Mouse (Mus musculus) heart, adult 18-20 months (tissue): ENCODE results near the gene Cnn2. TPM values are rescaled to one million over a fixed set of nuclear protein-coding genes. Genes with fewer than 3 reads are reported as not detected.
"Not testable (repeated sequence)": the region's sequence is repeated elsewhere in the genome, so short reads cannot be mapped to it uniquely, and the experiment has no call there.

Experiments
- DNase-seq, 2 experiments: peaks; one replicate each; pipeline ENCODE4 v3.0.0; 2021 to 2022; ENCODE audit warnings: mixed read lengths in 1 of 2
- total RNA-seq, 2 experiments: library from RNA; stranded (reverse); gene quantifications; 2 replicates each; pipeline ENCODE4 v1.2.3; 2021

Cnn2 gene
- total RNA-seq, 2 experiments from 2014 or later = 28.3 to 32.6 TPM

GRCm38 (mm10) chr10:80041409-80042060 is 53.2 kb downstream of the Cnn2 start:
- DNase-seq = not testable (repeated sequence)

- no peak for DNase-seq
Measured at GRCm38 (mm10) chr10:80044087-80044486, 55.7 kb downstream of the Cnn2 start.

- DNase-seq = not testable (repeated sequence)
Measured at GRCm38 (mm10) chr10:80045364-80045763, 57.0 kb downstream of the Cnn2 start.

Other genes starting within 250 kb of the Cnn2 start
- gene Polrmt, start 242.0 kb upstream of the Cnn2 start, total RNA-seq = 10 to 100 TPM; 46.3 to 49.5 TPM
- gene Fgf22, start 233.5 kb upstream of the Cnn2 start, total RNA-seq = not detected
- gene Rnf126, start 221.6 kb upstream of the Cnn2 start, total RNA-seq = 10 to 100 TPM; 22.0 to 23.1 TPM
- gene Fstl3, start 211.3 kb upstream of the Cnn2 start, total RNA-seq = 1 to 10 TPM; 3.5 to 4.5 TPM
- gene Prss57, start 197.6 kb upstream of the Cnn2 start, total RNA-seq = not detected
- gene Palm, start 195.0 kb upstream of the Cnn2 start, total RNA-seq = 10 to 100 TPM; 44.3 to 45.7 TPM
- gene Misp, start 167.6 kb upstream of the Cnn2 start, total RNA-seq = under 1 TPM; 0.42 to 0.67 TPM
- gene Ptbp1, start 134.2 kb upstream of the Cnn2 start, total RNA-seq = 10 to 100 TPM; 35.8 to 39.9 TPM
- gene Prtn3, start 114.1 kb upstream of the Cnn2 start, total RNA-seq = not detected
- gene Plppr3, start 114.0 kb upstream of the Cnn2 start, total RNA-seq = under 1 TPM; 0.12 to 0.18 TPM
- gene Elane, start 102.3 kb upstream of the Cnn2 start, total RNA-seq = not detected
- 100 to 1,000 TPM in 1 of 2 experiments, 10 to 100 TPM in 1; 49.7 to 435 TPM for gene Cfd, start 97.7 kb upstream of the Cnn2 start, total RNA-seq
- gene Med16, start 79.7 kb upstream of the Cnn2 start, total RNA-seq = 10 to 100 TPM; 50.4 to 56.7 TPM
- gene Gm26602, start 77.7 kb upstream of the Cnn2 start, total RNA-seq = not detected
- under 1 TPM; 0.17 to 0.46 TPM for gene Kiss1r, start 71.6 kb upstream of the Cnn2 start, total RNA-seq
- 10 to 100 TPM; 75.3 to 78.2 TPM for gene R3hdm4, start 67.4 kb upstream of the Cnn2 start, total RNA-seq
- 1 to 10 TPM; 1.0 to 1.1 TPM for gene Arid3a, start 61.5 kb upstream of the Cnn2 start, total RNA-seq
- 10 to 100 TPM; 33.1 to 33.6 TPM for gene Wdr18, start 28.4 kb upstream of the Cnn2 start, total RNA-seq
- under 1 TPM; 0.57 to 0.67 TPM for gene Grin3b, start 17.9 kb upstream of the Cnn2 start, total RNA-seq
- 100 to 1,000 TPM; 120 TPM for gene Tmem259, start 4.3 kb upstream of the Cnn2 start, total RNA-seq
- gene Abca7, start 7.9 kb downstream of the Cnn2 start, total RNA-seq = 1 to 10 TPM; 6.5 to 7.6 TPM
- gene Arhgap45, start 28.1 kb downstream of the Cnn2 start, total RNA-seq = 1 to 10 TPM; 3.1 to 8.7 TPM
- 10 to 100 TPM; 92.9 to 97.6 TPM for gene Polr2e, start 51.2 kb downstream of the Cnn2 start, total RNA-seq
- gene Gpx4, start 58.6 kb downstream of the Cnn2 start, total RNA-seq = 1,000 to 10,000 TPM in 1 of 2 experiments, 100 to 1,000 TPM in 1; 983 to 1,022 TPM
- 10 to 100 TPM in 1 of 2 experiments, 1 to 10 TPM in 1; 9.0 to 10.1 TPM for gene Sbno2, start 117.0 kb downstream of the Cnn2 start, total RNA-seq
- gene Stk11, start 127.2 kb downstream of the Cnn2 start, total RNA-seq = 100 to 1,000 TPM; 127 to 149 TPM
- gene Atp5d, start 150.0 kb downstream of the Cnn2 start, total RNA-seq = 1,000 to 10,000 TPM; 1,096 to 1,108 TPM
- 1 to 10 TPM; 2.7 to 3.1 TPM for gene Cbarp, start 152.3 kb downstream of the Cnn2 start, total RNA-seq
- 100 to 1,000 TPM; 117 to 125 TPM for gene Midn, start 159.7 kb downstream of the Cnn2 start, total RNA-seq
- 10 to 100 TPM; 46.3 to 54.9 TPM for gene Cirbp, start 177.4 kb downstream of the Cnn2 start, total RNA-seq
- gene 1600002K03Rik, start 184.4 kb downstream of the Cnn2 start, total RNA-seq = 1 to 10 TPM; 4.2 to 5.7 TPM
- gene Efna2, start 190.9 kb downstream of the Cnn2 start, total RNA-seq = 1 to 10 TPM in 1 of 2 experiments, under 1 TPM in 1; 0.98 to 1.3 TPM
- gene Mum1, start 237.8 kb downstream of the Cnn2 start, total RNA-seq = 10 to 100 TPM; 11.4 to 14.2 TPM